Mouse (Mus musculus) myocyte (in vitro differentiated cells): ENCODE results near the gene Ccl8.

ENCODE experiments used
- MYOD1 ChIP-seq, 3 experiments: IDR thresholded peaks; one replicate each; pipeline ENCODE4 v1.6.1; 2011; ENCODE audit warnings: control low read depth in 2 of 3, low read depth in 2 of 3, mild to moderate bottlenecking in 2 of 3, moderate library complexity in 1 of 3; ENCODE audit not compliant: insufficient read length in 2 of 3, control insufficient read depth in 1 of 3
- POLR2A ChIP-seq: IDR thresholded peaks from one replicate; pipeline ENCODE4 v1.6.1; 2011; ENCODE audit warnings: low read depth, mild to moderate bottlenecking, control low read depth, moderate library complexity; ENCODE audit not compliant: insufficient read length

DNA sequence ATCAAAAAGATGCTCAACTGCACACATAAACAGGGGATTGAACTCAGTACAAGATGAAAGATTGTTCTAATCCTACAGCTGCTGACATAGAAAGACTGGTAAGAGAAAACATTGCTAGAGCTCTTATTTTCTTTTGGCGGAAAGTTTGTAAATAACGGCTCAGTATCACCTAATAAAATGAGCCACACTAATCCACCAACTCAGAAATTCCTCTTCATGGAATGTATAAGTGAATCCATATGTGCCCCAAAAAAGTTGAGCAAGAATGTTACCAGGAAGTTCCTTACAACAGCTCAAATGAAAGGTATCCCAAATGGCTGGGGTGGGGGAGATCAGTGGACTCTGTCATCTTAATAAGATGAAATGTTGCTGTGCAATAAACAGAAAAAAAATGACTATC, 44.1 kb downstream of the Ccl8 start:
- no peak for TF ChIP-seq MYOD1 (IDR thresholded peaks at IDR 0.05; ENCODE audit: control insufficient read depth in 1 of 3, insufficient read length in 2 of 3, low read depth in 2 of 3)
- TF ChIP-seq POLR2A, result no peak
